Mouse (Mus musculus): ENCODE data around the gene Fzd2. TPM values are rescaled to one million over a fixed set of nuclear protein-coding genes. Genes with fewer than 3 reads are reported as not detected.
"Not testable (repeated sequence)": the region's sequence is repeated elsewhere in the genome, so short reads cannot be mapped to it uniquely, and the experiment has no call there.

The Fzd2 gene
- polyA plus RNA-seq, 1 experiment from 2014 or later: 19.2 TPM

- Histone ChIP-seq H3K27me3 (replicated peaks; ENCODE audit: control insufficient read depth, insufficient read depth, low read length) (no peaks in the 10 kb centered on the region), H3K36me3 (ENCODE audit: control insufficient read depth, insufficient read depth, low read length) (no peaks in the 10 kb centered on the region), H3K9me3 (replicated peaks; ENCODE audit: control insufficient read depth, low read length) (no peaks in the 10 kb centered on the region), H3K9ac (ENCODE audit: low read length) (no peak overlapping the region), H3K4me1 (ENCODE audit: control insufficient read depth, insufficient read depth, low read length) (peaks cover 3% of the 10 kb centered on the region; the same call in 1 of the 2 replicates), H3K27ac (ENCODE audit: low read depth, low read length) (peak overlapping the region; percentile 1; the same call in 1 of the 2 replicates), H3K4me3 (ENCODE audit: low read depth, low read length) (no peak overlapping the region), H3K4me2 (ENCODE audit: low read length) (0 out of 2 replicates have a peak overlapping the region, but pooled peaks have one; percentile 5)
- ATAC-seq (peak; percentile 44), DNase-seq (ENCODE audit: low spot score) (peak; percentile 51)
- 2% methylated on average over 4 of the region's 4 CpGs for WGBS
Observed at GRCm38 (mm10) chr11:102595341-102595820, 8.8 kb upstream of the Fzd2 start.

GRCm38 (mm10) chr11:102599912-102600311, 4.3 kb upstream of the Fzd2 start:
- WGBS: 88% methylated on average over 3 of the region's 3 CpGs
- H3K4me3 ChIP-seq (ENCODE audit: low read depth, low read length): no peak overlapping the region
- no peak overlapping the region for H3K9ac ChIP-seq (ENCODE audit: low read length)
- H3K4me2 ChIP-seq (ENCODE audit: low read length): no peak overlapping the region
- ATAC-seq (no peak), DNase-seq (ENCODE audit: low spot score) (no peak)
- no peaks in the 10 kb centered on the region for H3K9me3 ChIP-seq (replicated peaks; ENCODE audit: control insufficient read depth, low read length)
- no peaks in the 10 kb centered on the region for H3K36me3 ChIP-seq (ENCODE audit: control insufficient read depth, insufficient read depth, low read length)
- peaks cover 3% of the 10 kb centered on the region; the same call in 1 of the 2 replicates for H3K4me1 ChIP-seq (ENCODE audit: control insufficient read depth, insufficient read depth, low read length)
- H3K27ac ChIP-seq (ENCODE audit: low read depth, low read length): no peak overlapping the region
- H3K27me3 ChIP-seq (replicated peaks; ENCODE audit: control insufficient read depth, insufficient read depth, low read length): no peaks in the 10 kb centered on the region

GRCm38 (mm10) chr11:102602816-102603495, 1.2 kb upstream of the Fzd2 start:
- Histone ChIP-seq H3K4me2 (ENCODE audit: low read length) (peak overlapping the region; percentile 60), H3K27ac (ENCODE audit: low read depth, low read length) (peak overlapping the region; percentile 99), H3K9me3 (replicated peaks; ENCODE audit: control insufficient read depth, low read length) (no peaks in the 10 kb centered on the region), H3K27me3 (replicated peaks; ENCODE audit: control insufficient read depth, insufficient read depth, low read length) (no peaks in the 10 kb centered on the region), H3K9ac (ENCODE audit: low read length) (peak overlapping the region; percentile 54; the same call in 1 of the 2 replicates), H3K36me3 (ENCODE audit: control insufficient read depth, insufficient read depth, low read length) (no peaks in the 10 kb centered on the region), H3K4me1 (ENCODE audit: control insufficient read depth, insufficient read depth, low read length) (peaks cover under 1% of the 10 kb centered on the region), H3K4me3 (ENCODE audit: low read depth, low read length) (peak overlapping the region; percentile 91)
- ATAC-seq: no peak; the same call in 1 of the 2 replicates
- under 1% methylated on average over 13 of the region's 13 CpGs for WGBS
- peak; percentile 52 for DNase-seq (ENCODE audit: low spot score)

GRCm38 (mm10) chr11:102603496-102603850, 723 bp upstream of the Fzd2 start:
- Histone ChIP-seq H3K27me3 (replicated peaks; ENCODE audit: control insufficient read depth, insufficient read depth, low read length) (no peaks in the 10 kb centered on the region), H3K36me3 (ENCODE audit: control insufficient read depth, insufficient read depth, low read length) (no peaks in the 10 kb centered on the region), H3K4me3 (ENCODE audit: low read depth, low read length) (peak overlapping the region; percentile 91), H3K4me1 (ENCODE audit: control insufficient read depth, insufficient read depth, low read length) (peaks cover 6% of the 10 kb centered on the region), H3K9me3 (replicated peaks; ENCODE audit: control insufficient read depth, low read length) (no peaks in the 10 kb centered on the region), H3K9ac (ENCODE audit: low read length) (peak overlapping the region; percentile 54; the same call in 1 of the 2 replicates), H3K27ac (ENCODE audit: low read depth, low read length) (peak overlapping the region; percentile 99), H3K4me2 (ENCODE audit: low read length) (peak overlapping the region; percentile 60)
- WGBS: 0% methylated on average over 10 of the region's 10 CpGs
- ATAC-seq (peak; percentile 79), DNase-seq (ENCODE audit: low spot score) (peak; percentile 96)

- peak overlapping the region; percentile 60 for H3K4me2 ChIP-seq (ENCODE audit: low read length)
- H3K9me3 ChIP-seq (replicated peaks; ENCODE audit: control insufficient read depth, low read length): no peaks in the 10 kb centered on the region
- H3K36me3 ChIP-seq (ENCODE audit: control insufficient read depth, insufficient read depth, low read length): no peaks in the 10 kb centered on the region
- no peaks in the 10 kb centered on the region for H3K27me3 ChIP-seq (replicated peaks; ENCODE audit: control insufficient read depth, insufficient read depth, low read length)
- ATAC-seq (peak; percentile 30), DNase-seq (ENCODE audit: low spot score) (peak; percentile 65)
- peaks cover 19% of the 10 kb centered on the region for H3K4me1 ChIP-seq (ENCODE audit: control insufficient read depth, insufficient read depth, low read length)
- peak overlapping the region; percentile 91 for H3K4me3 ChIP-seq (ENCODE audit: low read depth, low read length)
- H3K9ac ChIP-seq (ENCODE audit: low read length): peak overlapping the region; percentile 96
- H3K27ac ChIP-seq (ENCODE audit: low read depth, low read length): peak overlapping the region; percentile 99
- under 1% methylated on average over 60 of the region's 74 CpGs for WGBS
Observed at GRCm38 (mm10) chr11:102604777-102605552, 769 bp downstream of the Fzd2 start.

- ATAC-seq (no peak), DNase-seq (ENCODE audit: low spot score) (peak; percentile 61)
- peak overlapping the region; percentile 91 for H3K4me3 ChIP-seq (ENCODE audit: low read depth, low read length)
- H3K27ac ChIP-seq (ENCODE audit: low read depth, low read length): peak overlapping the region; percentile 99
- WGBS: 1% methylated on average over 62 of the region's 62 CpGs
- H3K36me3 ChIP-seq (ENCODE audit: control insufficient read depth, insufficient read depth, low read length): no peaks in the 10 kb centered on the region
- H3K9ac ChIP-seq (ENCODE audit: low read length): peak overlapping the region; percentile 96
- H3K9me3 ChIP-seq (replicated peaks; ENCODE audit: control insufficient read depth, low read length): no peaks in the 10 kb centered on the region
- H3K4me2 ChIP-seq (ENCODE audit: low read length): peak overlapping the region; percentile 60
- H3K27me3 ChIP-seq (replicated peaks; ENCODE audit: control insufficient read depth, insufficient read depth, low read length): no peaks in the 10 kb centered on the region
- H3K4me1 ChIP-seq (ENCODE audit: control insufficient read depth, insufficient read depth, low read length): peaks cover 26% of the 10 kb centered on the region
Observed at GRCm38 (mm10) chr11:102605553-102606416, 1.6 kb downstream of the Fzd2 start.

GRCm38 (mm10) chr11:102606751-102607171, 2.6 kb downstream of the Fzd2 start:
- H3K27ac ChIP-seq (ENCODE audit: low read depth, low read length): peak overlapping the region; percentile 40; the same call in 1 of the 2 replicates
- H3K4me1 ChIP-seq (ENCODE audit: control insufficient read depth, insufficient read depth, low read length): peaks cover 31% of the 10 kb centered on the region
- H3K27me3 ChIP-seq (replicated peaks; ENCODE audit: control insufficient read depth, insufficient read depth, low read length): no peaks in the 10 kb centered on the region
- DNase-seq (ENCODE audit: low spot score) (peak; percentile 48), ATAC-seq (no peak)
- H3K9me3 ChIP-seq (replicated peaks; ENCODE audit: control insufficient read depth, low read length): no peaks in the 10 kb centered on the region
- H3K4me3 ChIP-seq (ENCODE audit: low read depth, low read length): peak overlapping the region; percentile 91
- peak overlapping the region; percentile 96 for H3K9ac ChIP-seq (ENCODE audit: low read length)
- under 1% methylated on average over 12 of the region's 12 CpGs for WGBS
- H3K36me3 ChIP-seq (ENCODE audit: control insufficient read depth, insufficient read depth, low read length): no peaks in the 10 kb centered on the region
- H3K4me2 ChIP-seq (ENCODE audit: low read length): peak overlapping the region; percentile 60

GRCm38 (mm10) chr11:102607201-102607600, 3.0 kb downstream of the Fzd2 start:
- Histone ChIP-seq H3K4me2 (ENCODE audit: low read length) (peak overlapping the region; percentile 60), H3K4me3 (ENCODE audit: low read depth, low read length) (peak overlapping the region; percentile 91), H3K4me1 (ENCODE audit: control insufficient read depth, insufficient read depth, low read length) (peaks cover 31% of the 10 kb centered on the region), H3K9ac (ENCODE audit: low read length) (peak overlapping the region; percentile 96), H3K27ac (ENCODE audit: low read depth, low read length) (peak overlapping the region; percentile 40; the same call in 1 of the 2 replicates)
- DNase-seq (ENCODE audit: low spot score); H3K9me3 ChIP-seq (replicated peaks; ENCODE audit: control insufficient read depth, low read length); H3K27me3 ChIP-seq (replicated peaks; ENCODE audit: control insufficient read depth, insufficient read depth, low read length); H3K36me3 ChIP-seq (ENCODE audit: control insufficient read depth, insufficient read depth, low read length); ATAC-seq: not testable (repeated sequence)
- WGBS: 0% methylated on average over 12 of the region's 12 CpGs
